Mouse (Mus musculus) forebrain, embryonic 14.5 days (tissue): Measurements from ENCODE around the gene Fam131c. TPM values are rescaled to one million over a fixed set of nuclear protein-coding genes. Genes with fewer than 3 reads are reported as not detected.

ENCODE experiments used
- ATAC-seq: fragments of 200-750 bp; cut with Nextera tagmentation; 2 replicates; pipeline ENCODE4 v1.8.0; 2017; ENCODE audit warnings: mild to moderate bottlenecking, moderate library complexity
- DNase-seq: peaks from one replicate; pipeline ENCODE4 v3.0.0-alpha.2; 2015; ENCODE audit warnings: low spot score
- H3K27ac ChIP-seq: fragments of 300-500 bp; sonication (generic); 2 replicates; pipeline ENCODE4 v1.5.1; 2014; ENCODE audit warnings: low read depth, mild to moderate bottlenecking, control low read depth, low read length, moderate library complexity
- H3K27me3 ChIP-seq: fragments of 300-500 bp; sonication (generic); replicated peaks from 2 replicates; pipeline ENCODE4 v1.6.1; 2014; ENCODE audit warnings: low read length, control low read depth, mixed read lengths; ENCODE audit not compliant: control insufficient read depth, insufficient read depth
- H3K36me3 ChIP-seq: fragments of 300-500 bp; sonication (generic); 2 replicates; pipeline ENCODE4 v1.6.1; 2014; ENCODE audit warnings: low read length, control low read depth; ENCODE audit not compliant: control insufficient read depth, insufficient read depth
- H3K4me1 ChIP-seq: fragments of 300-500 bp; sonication (generic); 2 replicates; pipeline ENCODE4 v1.6.1; 2014; ENCODE audit warnings: antibody characterized with exemption, low read length, control low read depth; ENCODE audit not compliant: control insufficient read depth, insufficient read depth
- H3K4me2 ChIP-seq: fragments of 300-500 bp; sonication (generic); 2 replicates; pipeline ENCODE4 v1.6.1; 2014; ENCODE audit warnings: mild to moderate bottlenecking, control low read depth, low read length
- H3K4me3 ChIP-seq: fragments of 300-500 bp; sonication (generic); 2 replicates; pipeline ENCODE4 v1.5.1; 2014; ENCODE audit warnings: low read depth, low read length, control low read depth
- H3K9ac ChIP-seq: fragments of 300-500 bp; sonication (generic); 2 replicates; pipeline ENCODE4 v1.6.1; 2014; ENCODE audit warnings: mild to moderate bottlenecking, low read length, control low read depth, moderate library complexity
- H3K9me3 ChIP-seq: fragments of 300-500 bp; sonication (generic); replicated peaks from 2 replicates; pipeline ENCODE4 v1.6.1; 2016; ENCODE audit warnings: low read length, control low read depth, mixed read lengths; ENCODE audit not compliant: control insufficient read depth
- WGBS: fragments of 180-500 bp; shearing (Covaris S2); extraction: QIAGEN DNeasy Blood & Tissue Kit; methylation state at CpG from one replicate; pipeline ENCODE4 v1.1.7; 2014; 5-methylcytosine and 5-hydroxymethylcytosine counted together
- polyA plus RNA-seq: library from polyadenylated mRNA; unstranded; fragments of >200 nt; fragmentation: Nextera tagmentation; extraction: Ambion mirVana; gene quantifications from 2 replicates; pipeline ENCODE4 v1.2.1, GENCODE M21; 2014

Fam131c gene
- polyA plus RNA-seq, 1 experiment from 2014 or later, result 10.2 TPM

GRCm38 (mm10) chr4:141334695-141335094, 33.3 kb upstream of the Fam131c start:
- Histone ChIP-seq H3K36me3 (no peaks in the 10 kb centered on the region), H3K4me1 (peaks cover 3% of the 10 kb centered on the region; the same call in 1 of the 2 replicates), H3K9ac (no peak overlapping the region), H3K27me3 (no peaks in the 10 kb centered on the region), H3K9me3 (no peaks in the 10 kb centered on the region), H3K27ac (peak overlapping the region; percentile 65), H3K4me3 (no peak overlapping the region), H3K4me2 (no peak overlapping the region)
- 37% methylated on average over 5 of the region's 5 CpGs for WGBS
- DNase-seq, result no peak
- ATAC-seq, result peak; percentile 22; the same call in 1 of the 2 replicates

GRCm38 (mm10) chr4:141335263-141335796, 32.7 kb upstream of the Fam131c start:
- Histone ChIP-seq H3K27me3 (no peaks in the 10 kb centered on the region), H3K4me3 (no peak overlapping the region), H3K4me2 (no peak overlapping the region), H3K4me1 (peaks cover 3% of the 10 kb centered on the region; the same call in 1 of the 2 replicates), H3K27ac (peak overlapping the region; percentile 65), H3K9me3 (no peaks in the 10 kb centered on the region), H3K36me3 (no peaks in the 10 kb centered on the region), H3K9ac (no peak overlapping the region)
- 7% methylated on average over 3 of the region's 3 CpGs for WGBS
- peak; percentile 77 for ATAC-seq
- DNase-seq, result peak; percentile 62

- H3K27ac ChIP-seq, result peak overlapping the region; percentile 27; the same call in 1 of the 2 replicates
- H3K9me3 ChIP-seq, result no peaks in the 10 kb centered on the region
- WGBS, result 31% methylated on average over 6 of the region's 6 CpGs
- H3K27me3 ChIP-seq, result no peaks in the 10 kb centered on the region
- H3K4me1 ChIP-seq, result peaks cover 3% of the 10 kb centered on the region; the same call in 1 of the 2 replicates
- no peak overlapping the region for H3K4me3 ChIP-seq
- peak; percentile 42 for DNase-seq
- H3K36me3 ChIP-seq, result no peaks in the 10 kb centered on the region
- H3K4me2 ChIP-seq, result no peak overlapping the region
- peak; percentile 27; the same call in 1 of the 2 replicates for ATAC-seq
- no peak overlapping the region for H3K9ac ChIP-seq
Observed at GRCm38 (mm10) chr4:141336196-141336595, 31.8 kb upstream of the Fam131c start.

GRCm38 (mm10) chr4:141337986-141338385, 30.0 kb upstream of the Fam131c start:
- ATAC-seq, result no peak
- Histone ChIP-seq H3K27ac (no peak overlapping the region), H3K4me1 (peaks cover 3% of the 10 kb centered on the region; the same call in 1 of the 2 replicates)

GRCm38 (mm10) chr4:141338853-141339252, 29.2 kb upstream of the Fam131c start:
- no peak overlapping the region for H3K9ac ChIP-seq
- H3K36me3 ChIP-seq, result no peaks in the 10 kb centered on the region
- no peak for DNase-seq
- ATAC-seq, result no peak
- H3K4me2 ChIP-seq, result no peak overlapping the region
- peaks cover 3% of the 10 kb centered on the region; the same call in 1 of the 2 replicates for H3K4me1 ChIP-seq
- H3K27ac ChIP-seq, result no peak overlapping the region
- no peaks in the 10 kb centered on the region for H3K9me3 ChIP-seq
- no peaks in the 10 kb centered on the region for H3K27me3 ChIP-seq
- H3K4me3 ChIP-seq, result no peak overlapping the region
- WGBS, result 29% methylated on average over 1 of the region's 1 CpGs

More at GRCm38 (mm10) chr4:141337986-141338385, 30.0 kb upstream of the Fam131c start:
- no peak for DNase-seq
- WGBS, result 43% methylated on average over 6 of the region's 6 CpGs
- Histone ChIP-seq H3K4me3 (no peak overlapping the region), H3K9me3 (no peaks in the 10 kb centered on the region), H3K36me3 (no peaks in the 10 kb centered on the region), H3K27me3 (no peaks in the 10 kb centered on the region), H3K4me2 (no peak overlapping the region), H3K9ac (no peak overlapping the region)

- Histone ChIP-seq H3K27ac (no peak overlapping the region), H3K27me3 (no peaks in the 10 kb centered on the region), H3K4me1 (no peaks in the 10 kb centered on the region), H3K9ac (no peak overlapping the region), H3K4me3 (no peak overlapping the region), H3K4me2 (no peak overlapping the region), H3K36me3 (no peaks in the 10 kb centered on the region), H3K9me3 (no peaks in the 10 kb centered on the region)
- no peak for ATAC-seq
- WGBS, result 50% methylated on average over 7 of the region's 7 CpGs
- DNase-seq, result no peak
Observed at GRCm38 (mm10) chr4:141341477-141341876, 26.5 kb upstream of the Fam131c start.

GRCm38 (mm10) chr4:141343515-141343914, 24.5 kb upstream of the Fam131c start:
- Histone ChIP-seq H3K4me3 (no peak overlapping the region), H3K4me1 (no peaks in the 10 kb centered on the region), H3K27ac (no peak overlapping the region), H3K36me3 (no peaks in the 10 kb centered on the region), H3K4me2 (no peak overlapping the region), H3K9me3 (no peaks in the 10 kb centered on the region), H3K27me3 (no peaks in the 10 kb centered on the region), H3K9ac (no peak overlapping the region)
- ATAC-seq (no peak), DNase-seq (no peak)
- 61% methylated on average over 7 of the region's 7 CpGs for WGBS

GRCm38 (mm10) chr4:141345219-141345618, 22.8 kb upstream of the Fam131c start:
- Histone ChIP-seq H3K27me3 (no peaks in the 10 kb centered on the region), H3K4me2 (no peak overlapping the region), H3K36me3 (no peaks in the 10 kb centered on the region), H3K4me3 (no peak overlapping the region), H3K4me1 (no peaks in the 10 kb centered on the region), H3K9me3 (no peaks in the 10 kb centered on the region), H3K9ac (no peak overlapping the region), H3K27ac (no peak overlapping the region)
- 94% methylated on average over 12 of the region's 12 CpGs for WGBS
- ATAC-seq (no peak), DNase-seq (no peak)

GRCm38 (mm10) chr4:141347365-141347797, 20.6 kb upstream of the Fam131c start:
- Histone ChIP-seq H3K27me3 (no peaks in the 10 kb centered on the region), H3K27ac (no peak overlapping the region), H3K9ac (no peak overlapping the region), H3K4me3 (no peak overlapping the region), H3K4me2 (no peak overlapping the region), H3K9me3 (no peaks in the 10 kb centered on the region), H3K36me3 (no peaks in the 10 kb centered on the region), H3K4me1 (no peaks in the 10 kb centered on the region)
- DNase-seq, result no peak
- ATAC-seq, result no peak
- 74% methylated on average over 8 of the region's 8 CpGs for WGBS
